Mouse (Mus musculus): ENCODE measurements around the gene Ifi205. TPM values are rescaled to one million over a fixed set of nuclear protein-coding genes. Genes with fewer than 3 reads are reported as not detected.
"Not testable (repeated sequence)": the region's sequence is repeated elsewhere in the genome, so short reads cannot be mapped to it uniquely, and the experiment has no call there.

The Ifi205 gene
- polyA plus RNA-seq, 1 experiment: 9.0 TPM

GRCm38 (mm10) chr1:174040523-174041177 lies 9.0 kb upstream of the Ifi205 start, which contains the start of gene Olfr433:
TSS of gene Olfr433 (plus strand) at chr1:174040705.
- H3K27ac ChIP-seq (ENCODE audit: insufficient read depth, low read depth, low read length): peak within 1 kb of the TSS; percentile 65

DNA sequence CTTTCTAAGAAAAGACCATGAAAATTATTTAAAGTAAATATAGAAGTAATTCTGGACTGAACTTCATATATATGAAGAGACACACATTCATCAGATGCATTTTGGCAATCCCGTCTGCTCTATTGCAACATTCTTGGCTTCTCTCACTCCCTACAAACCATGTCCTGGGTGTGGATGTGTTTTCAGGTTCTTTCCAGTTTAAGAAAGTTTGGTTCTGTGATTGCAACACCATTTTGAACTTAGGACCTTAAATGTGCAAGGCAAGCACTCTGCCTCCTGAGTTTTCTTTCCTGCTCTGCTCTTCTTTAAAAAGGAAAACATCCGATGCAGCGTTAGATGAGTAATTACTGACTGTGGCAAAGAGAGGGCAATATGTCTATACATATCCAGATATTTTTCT lies 6.9 kb upstream of the Ifi205 start:
- no peak overlapping the region for H3K27ac ChIP-seq (ENCODE audit: insufficient read depth, low read depth, low read length)
- H3K4me1 ChIP-seq (ENCODE audit: control insufficient read depth, insufficient read depth, low read length): peaks cover 19% of the 10 kb centered on the region
- no peak overlapping the region for H3K4me3 ChIP-seq (ENCODE audit: insufficient read depth, low read length)
- TF ChIP-seq POLR2A (IDR thresholded peaks at IDR 0.05; ENCODE audit: borderline replicate concordance, low read depth, low read length): no peak
- TF ChIP-seq CTCF (IDR thresholded peaks at IDR 0.05; ENCODE audit: low read depth, low read length): no peak

More at GRCm38 (mm10) chr1:174040523-174041177, 9.0 kb upstream of the Ifi205 start, which contains the start of gene Olfr433:
- Histone ChIP-seq H3K4me1 (ENCODE audit: control insufficient read depth, insufficient read depth, low read length) (peaks cover 20% of the 10 kb centered on the region), H3K4me3 (ENCODE audit: insufficient read depth, low read length) (0 out of 2 replicates have a peak within 1 kb of the TSS, but pooled peaks have one; percentile 2)
- TF ChIP-seq POLR2A (IDR thresholded peaks at IDR 0.05; ENCODE audit: borderline replicate concordance, low read depth, low read length) (no peak), CTCF (IDR thresholded peaks at IDR 0.05; ENCODE audit: low read depth, low read length) (no peak)

DNA sequence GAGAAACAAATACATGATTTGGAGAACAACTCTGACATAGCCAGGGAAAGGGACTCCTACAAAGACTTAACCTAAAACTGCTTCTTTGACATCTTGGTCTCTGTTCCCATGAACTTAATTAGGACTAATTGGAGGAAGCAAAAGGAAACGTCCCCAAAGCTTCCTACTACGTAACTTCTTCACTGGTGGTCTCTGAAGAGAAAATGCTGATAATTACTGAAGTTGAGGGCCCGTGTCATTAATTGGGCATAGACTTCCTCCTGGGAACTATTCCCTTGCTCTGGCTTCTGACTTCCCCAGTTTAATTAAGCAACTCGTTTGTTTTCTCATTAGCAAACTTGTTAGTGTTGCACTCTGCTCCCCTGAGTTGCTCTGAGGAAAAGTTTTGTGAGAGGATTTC lies 4.2 kb upstream of the Ifi205 start:
- H3K27ac ChIP-seq (ENCODE audit: insufficient read depth, low read depth, low read length): no peak overlapping the region
- no peak overlapping the region for H3K4me3 ChIP-seq (ENCODE audit: insufficient read depth, low read length)
- TF ChIP-seq CTCF (IDR thresholded peaks at IDR 0.05; ENCODE audit: low read depth, low read length) (no peak), POLR2A (IDR thresholded peaks at IDR 0.05; ENCODE audit: borderline replicate concordance, low read depth, low read length) (no peak)
- peaks cover 6% of the 10 kb centered on the region for H3K4me1 ChIP-seq (ENCODE audit: control insufficient read depth, insufficient read depth, low read length)

GRCm38 (mm10) chr1:174007050-174007449 lies 24.6 kb downstream of the Ifi205 start:
- not testable (repeated sequence) for H3K4me1 ChIP-seq (ENCODE audit: control insufficient read depth, insufficient read depth, low read length); H3K27ac ChIP-seq (ENCODE audit: insufficient read depth, low read depth, low read length); H3K4me3 ChIP-seq (ENCODE audit: insufficient read depth, low read length)

DNA sequence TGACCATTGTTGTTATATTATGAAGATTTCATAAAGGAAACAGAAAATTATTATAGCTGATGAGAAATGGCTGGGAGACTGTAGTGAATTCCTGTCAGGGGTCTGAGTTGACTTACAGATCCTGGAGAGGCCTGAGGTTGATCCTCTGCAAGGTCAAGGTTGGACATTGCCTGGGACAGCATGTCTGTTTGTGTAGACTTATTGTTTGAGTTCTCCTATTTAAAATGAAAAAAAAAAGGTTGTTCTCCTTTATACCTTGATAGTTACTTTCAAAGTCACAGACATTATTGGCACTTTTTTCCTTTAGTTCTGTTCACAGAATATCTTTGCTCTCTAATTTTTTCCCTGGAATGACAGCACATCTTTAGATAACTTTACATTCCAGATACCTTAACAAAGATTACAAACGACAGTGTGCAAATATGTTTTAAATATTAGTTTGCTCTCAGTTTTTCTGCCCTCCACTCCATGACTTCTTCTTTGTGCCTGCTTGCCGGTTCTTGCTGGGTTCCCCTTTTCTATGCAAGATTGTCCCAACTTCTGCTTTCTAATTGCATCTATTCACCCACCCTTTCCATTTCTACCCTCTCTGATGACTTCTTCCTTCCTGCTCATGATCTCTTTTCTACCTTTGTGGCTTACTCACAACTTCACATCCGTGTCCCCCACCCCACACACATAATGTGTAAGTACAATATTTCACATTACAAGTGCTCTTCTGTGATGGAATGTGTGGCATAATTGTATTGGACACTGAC lies 27.1 kb downstream of the Ifi205 start:
- not testable (repeated sequence) for H3K4me1 ChIP-seq (ENCODE audit: control insufficient read depth, insufficient read depth, low read length); H3K4me3 ChIP-seq (ENCODE audit: insufficient read depth, low read length)
- H3K27ac ChIP-seq (ENCODE audit: insufficient read depth, low read depth, low read length): peak overlapping the region; percentile 34; the same call in 1 of the 2 replicates

GRCm38 (mm10) chr1:173995003-173995402 lies 36.6 kb downstream of the Ifi205 start:
- no peak overlapping the region for H3K4me3 ChIP-seq (ENCODE audit: insufficient read depth, low read length)
- no peak overlapping the region for H3K27ac ChIP-seq (ENCODE audit: insufficient read depth, low read depth, low read length)
- no peak for TF ChIP-seq POLR2A (IDR thresholded peaks at IDR 0.05; ENCODE audit: borderline replicate concordance, low read depth, low read length)
- TF ChIP-seq CTCF (IDR thresholded peaks at IDR 0.05; ENCODE audit: low read depth, low read length): no peak
- H3K4me1 ChIP-seq (ENCODE audit: control insufficient read depth, insufficient read depth, low read length): no peaks in the 10 kb centered on the region

GRCm38 (mm10) chr1:173982694-173983305 lies 48.8 kb downstream of the Ifi205 start, which contains the start of gene Ifi202b:
TSS of gene Ifi202b (minus strand) at chr1:173982744.
- H3K27ac ChIP-seq (ENCODE audit: insufficient read depth, low read depth, low read length); H3K4me3 ChIP-seq (ENCODE audit: insufficient read depth, low read length); H3K4me1 ChIP-seq (ENCODE audit: control insufficient read depth, insufficient read depth, low read length): not testable (repeated sequence)

DNA sequence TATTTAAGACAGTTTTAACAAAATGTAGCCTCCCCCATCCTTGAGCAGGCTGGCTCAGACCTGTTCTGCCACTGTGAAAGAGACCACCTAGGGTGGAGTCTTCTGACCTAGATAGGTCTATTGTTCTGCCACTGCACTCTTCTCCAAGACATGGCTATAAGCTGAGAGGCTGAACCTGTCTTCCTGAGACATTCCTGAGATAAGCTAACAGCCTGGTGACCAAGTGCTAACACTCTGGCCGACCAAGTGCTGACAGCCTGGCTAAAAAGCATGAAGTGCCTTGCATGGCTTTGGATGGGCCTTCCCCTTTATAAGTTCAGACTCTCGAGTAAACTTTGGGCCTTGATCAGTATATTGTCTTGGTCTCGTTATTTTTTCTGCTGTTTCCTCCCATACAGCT lies 50.6 kb downstream of the Ifi205 start:
- not testable (repeated sequence) for H3K4me3 ChIP-seq (ENCODE audit: insufficient read depth, low read length); H3K4me1 ChIP-seq (ENCODE audit: control insufficient read depth, insufficient read depth, low read length); H3K27ac ChIP-seq (ENCODE audit: insufficient read depth, low read depth, low read length)

DNA sequence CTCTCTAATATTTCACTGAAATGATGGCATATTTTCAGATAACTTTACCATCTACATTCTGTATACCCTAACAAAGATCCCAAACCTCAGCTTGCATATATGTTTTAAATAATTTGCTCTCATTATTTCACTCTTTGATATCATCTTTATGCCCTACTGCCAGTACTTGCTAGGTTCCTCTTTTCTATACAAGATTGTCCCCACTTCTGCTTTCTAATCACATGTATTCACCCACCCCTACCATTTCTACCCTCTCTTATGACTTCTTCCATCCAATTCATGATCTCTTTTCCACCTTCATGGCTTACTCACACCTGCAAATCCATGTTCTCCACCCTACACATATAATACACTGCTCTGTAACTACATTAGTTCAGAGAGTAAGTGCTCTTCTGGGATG lies 54.0 kb downstream of the Ifi205 start:
- Histone ChIP-seq H3K4me1 (ENCODE audit: control insufficient read depth, insufficient read depth, low read length) (0 out of 2 replicates have a peak, but pooled peaks cover 2% of the 10 kb centered on the region), H3K4me3 (ENCODE audit: insufficient read depth, low read length) (no peak overlapping the region), H3K27ac (ENCODE audit: insufficient read depth, low read depth, low read length) (no peak overlapping the region)
- TF ChIP-seq CTCF (IDR thresholded peaks at IDR 0.05; ENCODE audit: low read depth, low read length) (no peak), POLR2A (IDR thresholded peaks at IDR 0.05; ENCODE audit: borderline replicate concordance, low read depth, low read length) (no peak)

GRCm38 (mm10) chr1:173973111-173973510 lies 58.5 kb downstream of the Ifi205 start:
- H3K4me3 ChIP-seq (ENCODE audit: insufficient read depth, low read length): no peak overlapping the region
- no peak overlapping the region for H3K27ac ChIP-seq (ENCODE audit: insufficient read depth, low read depth, low read length)
- H3K4me1 ChIP-seq (ENCODE audit: control insufficient read depth, insufficient read depth, low read length): no peaks in the 10 kb centered on the region
- TF ChIP-seq CTCF (IDR thresholded peaks at IDR 0.05; ENCODE audit: low read depth, low read length) (no peak), POLR2A (IDR thresholded peaks at IDR 0.05; ENCODE audit: borderline replicate concordance, low read depth, low read length) (no peak)

Other genes with a start within 250 kb of the Ifi205 start
- 104 and 108 TPM in 2 replicates for gene Ifi211, start 118.8 kb downstream of the Ifi205 start, polyA plus RNA-seq (2012; ENCODE audit: insufficient read depth, insufficient read length, missing spikeins)
- gene Mndal, start 89.3 kb downstream of the Ifi205 start, polyA plus RNA-seq (2012; ENCODE audit: insufficient read depth, insufficient read length, missing spikeins): 395 and 406 TPM in 2 replicates
- 165 and 170 TPM in 2 replicates for gene Ifi203, start 89.1 kb downstream of the Ifi205 start, polyA plus RNA-seq (2012; ENCODE audit: insufficient read depth, insufficient read length, missing spikeins)
- gene Ifi202b, start 49.1 kb downstream of the Ifi205 start, polyA plus RNA-seq (2012; ENCODE audit: insufficient read depth, insufficient read length, missing spikeins): not detected in 2 replicates
- 0.33 TPM in 1 of 2 replicates, not detected in the other for gene Olfr433, start 8.9 kb upstream of the Ifi205 start, polyA plus RNA-seq (2012; ENCODE audit: insufficient read depth, insufficient read length, missing spikeins)
- not detected in 2 replicates for gene Olfr432, start 17.4 kb upstream of the Ifi205 start, polyA plus RNA-seq (2012; ENCODE audit: insufficient read depth, insufficient read length, missing spikeins)
- not detected in 2 replicates for gene Olfr430, start 34.8 kb upstream of the Ifi205 start, polyA plus RNA-seq (2012; ENCODE audit: insufficient read depth, insufficient read length, missing spikeins)
- gene Olfr429, start 52.5 kb upstream of the Ifi205 start, polyA plus RNA-seq (2012; ENCODE audit: insufficient read depth, insufficient read length, missing spikeins): 0.61 TPM in 1 of 2 replicates, not detected in the other
- gene Olfr427, start 65.1 kb upstream of the Ifi205 start, polyA plus RNA-seq (2012; ENCODE audit: insufficient read depth, insufficient read length, missing spikeins): not detected in 2 replicates
- gene Olfr231, start 89.4 kb upstream of the Ifi205 start, polyA plus RNA-seq (2012; ENCODE audit: insufficient read depth, insufficient read length, missing spikeins): not detected in 2 replicates
- gene Olfr424, start 99.7 kb upstream of the Ifi205 start, polyA plus RNA-seq (2012; ENCODE audit: insufficient read depth, insufficient read length, missing spikeins): not detected in 2 replicates
- not detected in 2 replicates for gene Olfr420, start 123.8 kb upstream of the Ifi205 start, polyA plus RNA-seq (2012; ENCODE audit: insufficient read depth, insufficient read length, missing spikeins)
- 0.20 TPM in 1 of 2 replicates, not detected in the other for gene Spta1, start 141.0 kb upstream of the Ifi205 start, polyA plus RNA-seq (2012; ENCODE audit: insufficient read depth, insufficient read length, missing spikeins)
- gene Olfr419, start 220.3 kb upstream of the Ifi205 start, polyA plus RNA-seq (2012; ENCODE audit: insufficient read depth, insufficient read length, missing spikeins): not detected in 2 replicates